Mouse (Mus musculus) gastrocnemius, postnatal 4 days (tissue): ENCODE measurements around the gene Xpnpep2. TPM values are rescaled to one million over a fixed set of nuclear protein-coding genes. Genes with fewer than 3 reads are reported as not detected.

Experiments
- DNase-seq, 2 experiments: peaks; one replicate each; pipeline ENCODE4 v3.0.0; 2021 to 2022; ENCODE audit warnings: low spot score in 2 of 2, mixed read lengths in 2 of 2
- total RNA-seq, 2 experiments: library from RNA; stranded (reverse); gene quantifications; 2 replicates each; pipeline ENCODE4 v1.2.3; 2021

Gene Xpnpep2
- total RNA-seq, 2 experiments from 2014 or later = 1.5 to 4.0 TPM

- peak; percentile 43 to 60 for DNase-seq
These were observed 15.9 kb downstream of the Xpnpep2 start for GRCm38 (mm10) chrX:48124132-48125071.

- DNase-seq = no peak
These were observed 18.5 kb downstream of the Xpnpep2 start for GRCm38 (mm10) chrX:48126903-48127476.

GRCm38 (mm10) chrX:48127502-48128218, 19.1 kb downstream of the Xpnpep2 start:
- no peak for DNase-seq

- no peak for DNase-seq
These were observed 20.6 kb downstream of the Xpnpep2 start for GRCm38 (mm10) chrX:48129167-48129566.

- no peak for DNase-seq
These were observed 28.4 kb downstream of the Xpnpep2 start for GRCm38 (mm10) chrX:48136935-48137334.

GRCm38 (mm10) chrX:48138011-48138410, 29.5 kb downstream of the Xpnpep2 start:
- no peak for DNase-seq

- no peak for DNase-seq
These were observed 30.2 kb downstream of the Xpnpep2 start for GRCm38 (mm10) chrX:48138539-48139275.

GRCm38 (mm10) chrX:48139368-48140285, 31.1 kb downstream of the Xpnpep2 start:
- no peak for DNase-seq

GRCm38 (mm10) chrX:48140286-48140877, 31.9 kb downstream of the Xpnpep2 start:
- DNase-seq = no peak

- no peak for DNase-seq
These were observed 33.0 kb downstream of the Xpnpep2 start for GRCm38 (mm10) chrX:48141481-48141880.

GRCm38 (mm10) chrX:48143415-48144335, 35.1 kb downstream of the Xpnpep2 start:
- no peak for DNase-seq

GRCm38 (mm10) chrX:48146262-48146661, 37.7 kb downstream of the Xpnpep2 start, which contains the start of gene Sash3:
Gene Sash3, plus strand, starts transcription at chrX:48146436.
- no peak for DNase-seq

- no peak for DNase-seq
These were observed 38.7 kb downstream of the Xpnpep2 start for GRCm38 (mm10) chrX:48147226-48147625.

GRCm38 (mm10) chrX:48147741-48148186, 39.2 kb downstream of the Xpnpep2 start:
- no peak for DNase-seq

GRCm38 (mm10) chrX:48152106-48152505, 43.6 kb downstream of the Xpnpep2 start:
- no peak for DNase-seq

- no peak for DNase-seq
These were observed 44.9 kb downstream of the Xpnpep2 start for GRCm38 (mm10) chrX:48153414-48153813.

- no peak for DNase-seq
These were observed 45.4 kb downstream of the Xpnpep2 start for GRCm38 (mm10) chrX:48153949-48154348.

GRCm38 (mm10) chrX:48155489-48155888, 47.0 kb downstream of the Xpnpep2 start:
- DNase-seq = no peak
